ENCODE assay signal across 20 mouse cellular contexts in genomic region chr7:138984576-138984975, GRCm38 (mm10). TPM values are rescaled to one million over a fixed set of nuclear protein-coding genes. Genes with fewer than 3 reads are reported as not detected.
DNase-seq lines count a peak whose midpoint lies in the region; ATAC-seq and TF ChIP-seq lines count a peak whose summit lies in the region.
"Had no signal": no experiment of that assay in that cellular context is flagged by ENCODE, and none has a peak within 500 bp of the region (broad histone marks: within the 10 kb centered on the region; RNA-seq: fewer than 3 reads in every experiment).

No protein-coding gene starts in this region.

- peak; percentile 63 for DNase-seq in forebrain, embryonic 14.5 days (ENCODE audit: low spot score)
- peak; percentile 79 for DNase-seq in heart, adult 11 months
- DNase-seq in heart, adult 9 months (ENCODE audit: low spot score in 2 of 2) = no peak
- no peak for DNase-seq in layer of hippocampus, adult 2 months (ENCODE audit: low spot score in 2 of 2)
- no peak for DNase-seq in layer of hippocampus, adult 18-20 months (ENCODE audit: low spot score in 2 of 2)
- DNase-seq in brain, embryonic 14.5 days (ENCODE audit: low read depth) = peak; percentile 72
- no peak for DNase-seq in gastrocnemius, adult 8-10 months (ENCODE audit: low spot score in 2 of 2)
- DNase-seq: adrenal gland, adult 2 months; adrenal gland, postnatal 10 days; adrenal gland, postnatal 25 days; cerebellum, adult 11-12 months; cerebellum, adult 2 months; cerebellum, adult 9-10 months; cerebellum, postnatal 10 days; cerebellum, postnatal 25 days had no signal

- H3K27me3 ChIP-seq in forebrain, embryonic 14.5 days (replicated peaks; ENCODE audit: control insufficient read depth, insufficient read depth, low read length) = no peaks in the 10 kb centered on the region
- H3K27me3 ChIP-seq in forebrain, embryonic 13.5 days = 0 out of 2 replicates have a peak, but pooled peaks cover 4% of the 10 kb centered on the region
- H3K27me3 ChIP-seq: embryonic facial prominence, embryonic 13.5 days had no signal

- 74% methylated on average over 6 of the region's 6 CpGs for WGBS in forebrain, embryonic 14.5 days
- WGBS in forebrain, embryonic 13.5 days = 82% methylated on average over 6 of the region's 6 CpGs

- no peak overlapping the region for H3K4me2 ChIP-seq in forebrain, embryonic 14.5 days (ENCODE audit: low read length)
- no peak overlapping the region for H3K4me2 ChIP-seq in forebrain, embryonic 13.5 days
- H3K4me2 ChIP-seq: embryonic facial prominence, embryonic 13.5 days had no signal

- no peak overlapping the region for H3K9ac ChIP-seq in forebrain, embryonic 14.5 days (ENCODE audit: low read length)
- H3K9ac ChIP-seq in forebrain, embryonic 13.5 days = no peak overlapping the region
- H3K9ac ChIP-seq: embryonic facial prominence, embryonic 13.5 days had no signal

- H3K9me3 ChIP-seq in forebrain, embryonic 14.5 days (replicated peaks; ENCODE audit: control insufficient read depth, low read length) = no peaks in the 10 kb centered on the region
- H3K9me3 ChIP-seq in forebrain, embryonic 13.5 days (replicated peaks) = no peaks in the 10 kb centered on the region
- H3K9me3 ChIP-seq: embryonic facial prominence, embryonic 13.5 days had no signal

- no peak for ATAC-seq in forebrain, embryonic 14.5 days
- ATAC-seq in forebrain, embryonic 13.5 days = no peak
- ATAC-seq: forebrain, embryonic 16.5 days had no signal

- no peak overlapping the region for H3K4me3 ChIP-seq in forebrain, embryonic 14.5 days (ENCODE audit: low read depth, low read length)
- H3K4me3 ChIP-seq in forebrain, embryonic 13.5 days = no peak overlapping the region
- H3K4me3 ChIP-seq in layer of hippocampus, adult 2 months = no peak overlapping the region
- H3K4me3 ChIP-seq: embryonic facial prominence, embryonic 13.5 days had no signal

- TF ChIP-seq CTCF in layer of hippocampus, adult 2 months (conservative IDR thresholded peaks at IDR 0.05) = no peak
- TF ChIP-seq CTCF in brain, embryonic 14.5 days (IDR thresholded peaks at IDR 0.05; ENCODE audit: borderline replicate concordance, extremely low read depth, insufficient read depth, insufficient read length) = no peak

- TF ChIP-seq POLR2A in brain, embryonic 14.5 days (IDR thresholded peaks at IDR 0.05; ENCODE audit: borderline replicate concordance, extremely low read depth, insufficient read depth, insufficient read length, poor library complexity, severe bottlenecking) = no peak

- no peaks in the 10 kb centered on the region for H3K36me3 ChIP-seq in forebrain, embryonic 14.5 days (ENCODE audit: control insufficient read depth, insufficient read depth, low read length)
- no peaks in the 10 kb centered on the region for H3K36me3 ChIP-seq in forebrain, embryonic 13.5 days (ENCODE audit: poor library complexity, severe bottlenecking)
- H3K36me3 ChIP-seq: embryonic facial prominence, embryonic 13.5 days had no signal

- no peak overlapping the region for H3K27ac ChIP-seq in forebrain, embryonic 14.5 days (ENCODE audit: low read depth, low read length)
- no peak overlapping the region for H3K27ac ChIP-seq in forebrain, embryonic 13.5 days
- H3K27ac ChIP-seq in layer of hippocampus, adult 2 months = peak overlapping the region; percentile 28; the same call in 1 of the 2 replicates
- H3K27ac ChIP-seq: embryonic facial prominence, embryonic 13.5 days had no signal

- no peaks in the 10 kb centered on the region for H3K4me1 ChIP-seq in forebrain, embryonic 14.5 days (ENCODE audit: control insufficient read depth, insufficient read depth, low read length)
- no peaks in the 10 kb centered on the region for H3K4me1 ChIP-seq in forebrain, embryonic 13.5 days
- H3K4me1 ChIP-seq: embryonic facial prominence, embryonic 13.5 days had no signal

RNA-seq across cellular contexts. Expression of gene Jakmip3, which starts 44.0 kb away (rescaled TPM):
- polyA plus RNA-seq in forebrain, embryonic 14.5 days (2014; fragmentation: Nextera tagmentation; extraction: Ambion mirVana) = 2.4 and 4.9 TPM in 2 replicates
- 0.41 and 1.0 TPM in 2 replicates for polyA plus RNA-seq in forebrain, embryonic 13.5 days (2015; fragmentation: Nextera tagmentation; extraction: Ambion mirVana)
- total RNA-seq in layer of hippocampus, adult 2 months (2021) = 10 to 100 TPM; 51.0 to 58.1 TPM
- total RNA-seq in layer of hippocampus, adult 18-20 months (2021) = 10 to 100 TPM; 46.4 to 47.8 TPM
- 6.2 and 9.9 TPM in 2 replicates for polyA plus RNA-seq in brain, embryonic 14.5 days (2012; rRNA removed)
- total RNA-seq in gastrocnemius, adult 8-10 months (2022) = under 1 TPM in 3 of 4 experiments, not detected in 1; 0.10 to 0.17 (median 0.13) TPM
- total RNA-seq: MEL had no signal
- polyA plus RNA-seq: C2C12 had no signal

Comparison
In these comparisons a context has a peak if more than half of its experiments do, and no peak if none do; other contexts are left out.
1. DNase-seq: peak in forebrain, embryonic 14.5 days (single experiment), heart, adult 11 months (single experiment) and brain, embryonic 14.5 days (single experiment); none in heart, adult 9 months (0 of 2), layer of hippocampus, adult 2 months (0 of 2), layer of hippocampus, adult 18-20 months (0 of 2) and gastrocnemius, adult 8-10 months (0 of 2).
2. RNA of gene Jakmip3, which starts 44.0 kb away (total RNA-seq): 51.0 to 58.1 TPM in layer of hippocampus, adult 2 months and 46.4 to 47.8 TPM in layer of hippocampus, adult 18-20 months; 0.10 to 0.17 TPM in gastrocnemius, adult 8-10 months; every median in the first group is over 10 times any median in the second.